Mouse (Mus musculus): ENCODE data around the gene Ppt2.

The Ppt2 gene

DNA sequence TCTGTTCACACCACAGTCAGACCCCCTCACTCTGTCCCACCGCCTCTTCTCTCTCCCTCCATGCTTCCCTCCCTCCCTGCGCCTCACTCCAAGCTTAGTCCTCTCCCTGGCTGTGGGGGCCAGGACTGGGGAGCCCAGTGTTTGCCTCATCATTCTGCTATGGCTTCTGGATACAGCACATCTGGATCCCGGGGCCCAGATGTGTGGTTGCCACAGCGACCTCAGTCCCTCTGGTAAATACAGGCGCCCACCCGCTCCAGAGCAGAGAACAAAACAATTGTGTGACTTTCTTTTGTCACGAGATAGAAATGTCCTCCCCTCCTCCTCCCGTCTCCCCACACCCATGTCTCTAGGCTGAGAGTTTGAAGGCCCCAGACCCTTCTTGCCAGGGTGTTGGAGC lies 28.4 kb upstream of the Ppt2 start:
- CTCF ChIA-PET = no interaction called here

GRCm38 (mm10) chr17:34655581-34655991 lies 27.3 kb upstream of the Ppt2 start:
- CTCF ChIA-PET = no interaction called here

GRCm38 (mm10) chr17:34655160-34655559 lies 26.9 kb upstream of the Ppt2 start:
- CTCF ChIA-PET = no interaction called here

DNA sequence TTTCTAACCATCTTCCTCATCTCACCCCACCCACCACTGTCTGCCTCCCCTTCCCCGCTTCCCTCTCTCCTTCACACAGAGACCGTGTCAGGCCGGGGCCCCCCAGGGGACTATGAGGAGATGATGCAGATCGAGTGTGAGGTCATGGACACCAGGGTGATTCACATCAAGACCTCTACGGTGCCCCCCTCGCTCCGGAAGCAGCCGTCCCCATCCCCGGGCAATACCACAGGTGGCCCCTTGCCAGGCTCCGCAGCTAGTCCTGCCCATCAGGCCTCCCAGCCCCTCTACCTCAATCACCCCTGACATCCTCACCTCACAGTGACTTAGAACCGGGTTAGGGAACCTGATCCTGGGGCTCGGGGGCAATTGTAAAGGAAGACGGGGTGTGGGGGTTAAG lies 26.1 kb upstream of the Ppt2 start:
- CTCF ChIA-PET = no interaction called here

GRCm38 (mm10) chr17:34653746-34654285 lies 25.5 kb upstream of the Ppt2 start:
- CTCF ChIA-PET = no interaction called here

DNA sequence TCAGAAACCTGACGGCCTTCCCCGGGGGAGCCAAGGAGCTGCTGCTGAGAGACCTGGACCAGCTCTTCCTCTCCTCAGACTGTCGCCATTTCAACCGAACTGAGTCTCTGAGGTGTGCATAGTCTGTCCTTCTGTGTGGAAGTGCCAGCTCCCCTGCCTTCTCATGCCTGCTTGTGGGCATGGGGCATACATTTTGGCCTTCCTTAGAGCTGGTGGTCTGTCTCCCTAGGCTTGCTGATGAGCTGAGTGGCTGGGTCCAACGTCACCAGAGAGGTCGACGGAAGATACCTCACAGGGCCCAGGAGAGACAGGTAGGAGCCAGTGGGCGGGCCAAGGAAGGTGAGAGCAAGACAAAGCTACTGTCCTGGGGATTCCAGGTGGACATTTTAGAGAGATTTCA lies 24.7 kb upstream of the Ppt2 start:
- CTCF ChIA-PET = interaction anchor here (0.5 kb wide), 1 partner anchor 330 kb away, joined by 4 read pairs; no protein-coding TSS in a partner anchor

GRCm38 (mm10) chr17:34652546-34652945 lies 24.2 kb upstream of the Ppt2 start:
- CTCF ChIA-PET = interaction anchor here (0.5 kb wide), 1 partner anchor 331 kb away, joined by 4 read pairs; no protein-coding TSS in a partner anchor

DNA sequence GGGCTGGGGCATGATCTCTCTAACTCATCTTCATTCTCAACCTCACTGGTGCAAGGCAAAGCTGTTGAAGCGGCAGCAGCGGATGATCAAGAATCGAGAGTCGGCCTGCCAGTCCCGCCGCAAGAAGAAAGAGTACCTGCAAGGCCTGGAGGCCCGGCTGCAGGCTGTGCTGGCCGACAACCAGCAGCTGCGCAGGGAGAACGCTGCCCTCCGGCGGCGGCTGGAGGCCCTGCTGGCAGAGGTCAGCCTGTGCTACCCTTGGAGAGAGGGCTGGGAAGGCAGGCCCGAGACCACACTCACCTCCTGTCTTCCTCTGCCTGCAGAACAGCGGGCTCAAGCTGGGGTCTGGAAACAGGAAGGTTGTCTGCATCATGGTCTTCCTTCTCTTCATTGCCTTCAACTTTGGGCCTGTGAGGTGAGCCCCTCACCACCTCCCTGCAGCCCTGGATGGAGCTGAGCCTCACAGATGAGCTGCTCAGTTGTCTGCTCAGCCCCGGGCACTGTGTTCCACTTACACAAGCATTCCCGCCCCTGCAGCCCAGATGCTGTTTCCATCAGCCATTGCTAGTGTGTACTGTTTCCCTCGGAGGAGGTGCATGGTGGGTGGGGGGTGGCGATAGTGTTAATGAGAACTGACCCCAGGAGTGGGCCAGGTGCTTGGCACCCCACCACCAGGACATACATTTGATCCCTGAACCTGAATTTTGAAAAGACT lies 23.4 kb upstream of the Ppt2 start:
- CTCF ChIA-PET = no interaction called here

GRCm38 (mm10) chr17:34650781-34651180 lies 22.5 kb upstream of the Ppt2 start:
- CTCF ChIA-PET = no interaction called here

GRCm38 (mm10) chr17:34649106-34649864 lies 21.0 kb upstream of the Ppt2 start:
- CTCF ChIA-PET = no interaction called here

GRCm38 (mm10) chr17:34648141-34648890 lies 20.0 kb upstream of the Ppt2 start:
- CTCF ChIA-PET = no interaction called here

DNA sequence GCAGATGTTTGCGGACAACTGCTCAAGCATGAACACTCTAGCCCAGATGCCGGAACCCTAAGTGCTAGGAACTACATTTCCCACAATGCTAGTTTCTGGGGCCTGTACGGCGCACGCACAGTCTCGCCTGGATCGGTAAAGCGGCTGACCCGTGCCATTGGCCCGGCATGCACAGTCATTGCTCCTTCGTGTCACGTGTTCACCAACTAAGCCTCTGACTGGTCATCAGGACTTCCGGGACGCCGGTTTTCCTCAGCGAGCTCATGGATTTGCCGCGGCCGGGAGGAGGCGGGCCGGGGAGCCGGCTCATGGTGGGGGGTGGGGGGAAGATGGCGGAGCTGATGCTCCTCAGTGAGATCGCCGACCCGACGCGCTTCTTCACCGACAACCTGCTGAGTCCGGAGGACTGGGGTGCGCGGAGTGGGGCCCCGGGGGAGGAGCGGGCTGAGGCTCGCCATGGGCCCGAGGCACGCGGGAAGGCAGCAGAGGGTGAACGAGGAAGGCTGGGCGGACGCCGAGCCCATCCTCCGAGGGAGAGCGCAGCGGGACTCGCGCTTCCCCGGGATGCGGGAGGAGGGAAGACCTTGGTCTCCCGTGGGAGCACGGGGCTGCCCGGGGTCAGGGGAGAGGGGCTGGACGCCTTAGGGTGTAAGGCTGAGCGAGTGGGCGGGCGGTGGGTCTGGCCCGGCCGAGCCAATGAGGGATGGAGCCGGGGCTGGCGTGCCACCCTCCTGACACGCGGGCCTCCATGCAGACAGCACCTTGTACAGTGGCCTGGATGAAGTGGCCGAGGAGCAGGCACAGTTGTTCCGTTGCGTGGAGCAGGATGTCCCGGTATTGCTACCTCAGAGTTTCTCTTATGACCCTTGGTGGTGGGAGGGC lies 18.8 kb upstream of the Ppt2 start, which contains the start of gene Atf6b:
Gene Atf6b, plus strand, starts transcription at position 241 of the 882 bp plus-strand sequence.
- CTCF ChIA-PET = no interaction called here

- CTCF ChIA-PET = interaction anchor here (0.6 kb wide), 1 partner anchor 229 kb away, joined by 9 read pairs; no protein-coding TSS in a partner anchor
These were observed 17.7 kb upstream of the Ppt2 start for GRCm38 (mm10) chr17:34645831-34646511.

DNA sequence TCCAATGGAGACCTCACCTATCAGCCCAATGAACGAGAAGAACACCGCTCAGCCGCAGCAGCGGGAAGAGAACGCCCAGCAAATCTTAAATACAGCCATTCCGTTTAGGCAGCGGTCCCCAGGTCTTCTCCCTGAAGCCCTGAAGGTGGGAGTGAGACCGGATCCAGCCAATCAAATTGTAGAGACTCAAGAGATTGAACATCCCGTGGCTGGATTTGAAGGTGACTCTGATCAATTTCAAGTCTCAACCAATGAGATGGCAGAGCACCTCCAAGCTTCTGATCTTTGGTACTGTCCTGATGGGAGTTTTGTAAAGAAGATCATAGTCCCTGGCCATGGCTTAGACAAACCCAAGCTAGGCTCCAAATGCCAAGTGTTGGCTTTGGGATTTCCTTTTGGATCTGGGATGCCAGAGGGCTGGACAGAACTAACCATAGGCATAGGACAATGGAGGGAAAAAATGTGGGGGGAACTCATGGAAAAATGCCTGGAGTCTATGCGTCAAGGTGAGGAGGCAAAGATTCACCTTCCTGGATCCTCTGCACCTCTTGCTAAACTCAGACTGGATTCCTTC lies 17.0 kb upstream of the Ppt2 start:
- CTCF ChIA-PET = interaction anchor here (0.6 to 0.8 kb wide), 2 partner anchors 230 to 689 kb away, joined by 4 to 9 read pairs; partner anchors contain the start of gene Rps18

- CTCF ChIA-PET = interaction anchor here (0.8 kb wide), 1 partner anchor 689 kb away, joined by 4 read pairs; the partner anchor contains the start of gene Rps18
These were observed 16.3 kb upstream of the Ppt2 start, which contains the start of gene Fkbpl for GRCm38 (mm10) chr17:34644608-34645007. TSS of gene Fkbpl (plus strand) at chr17:34644764.

DNA sequence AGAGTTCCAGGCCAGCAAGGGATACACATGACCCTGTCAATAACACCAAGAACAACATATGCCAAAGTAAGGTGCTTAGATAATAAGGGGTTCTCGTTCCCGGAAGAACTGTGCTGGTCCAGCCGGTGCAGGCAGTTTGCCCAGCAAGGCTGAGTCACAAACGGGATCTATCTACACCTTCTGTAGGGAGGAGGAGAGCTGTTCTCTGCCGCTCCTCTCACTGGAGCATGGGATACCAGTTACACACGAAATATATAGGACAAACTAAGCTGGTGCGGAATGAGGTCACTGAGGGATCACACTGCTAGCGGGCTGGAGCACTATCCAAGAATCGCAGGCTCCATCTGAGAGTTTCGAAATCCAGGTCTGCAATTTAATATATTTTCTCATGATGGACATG lies 15.6 kb upstream of the Ppt2 start:
- CTCF ChIA-PET = no interaction called here

GRCm38 (mm10) chr17:34643379-34643778 lies 15.1 kb upstream of the Ppt2 start:
- CTCF ChIA-PET = no interaction called here

DNA sequence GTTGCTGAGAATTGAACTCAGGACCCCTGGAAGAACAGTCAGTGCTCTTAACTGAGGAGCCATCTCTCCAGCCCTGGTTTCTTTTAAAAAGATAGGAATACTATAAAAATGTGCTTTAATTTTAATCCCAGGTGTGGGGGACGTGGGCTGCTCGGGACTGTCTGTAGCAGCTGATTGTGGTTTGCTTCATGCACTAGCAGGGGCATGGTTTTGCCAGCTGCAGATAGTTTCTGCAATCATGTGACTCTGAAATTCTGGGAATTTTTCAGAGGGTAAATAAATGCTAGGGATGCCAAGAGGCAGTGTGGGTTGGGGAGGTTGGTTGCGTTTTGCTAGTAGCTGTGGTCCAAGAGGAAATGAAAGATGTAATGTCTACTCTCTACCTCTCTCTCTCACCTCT lies 13.6 kb upstream of the Ppt2 start:
- CTCF ChIA-PET = no interaction called here

DNA sequence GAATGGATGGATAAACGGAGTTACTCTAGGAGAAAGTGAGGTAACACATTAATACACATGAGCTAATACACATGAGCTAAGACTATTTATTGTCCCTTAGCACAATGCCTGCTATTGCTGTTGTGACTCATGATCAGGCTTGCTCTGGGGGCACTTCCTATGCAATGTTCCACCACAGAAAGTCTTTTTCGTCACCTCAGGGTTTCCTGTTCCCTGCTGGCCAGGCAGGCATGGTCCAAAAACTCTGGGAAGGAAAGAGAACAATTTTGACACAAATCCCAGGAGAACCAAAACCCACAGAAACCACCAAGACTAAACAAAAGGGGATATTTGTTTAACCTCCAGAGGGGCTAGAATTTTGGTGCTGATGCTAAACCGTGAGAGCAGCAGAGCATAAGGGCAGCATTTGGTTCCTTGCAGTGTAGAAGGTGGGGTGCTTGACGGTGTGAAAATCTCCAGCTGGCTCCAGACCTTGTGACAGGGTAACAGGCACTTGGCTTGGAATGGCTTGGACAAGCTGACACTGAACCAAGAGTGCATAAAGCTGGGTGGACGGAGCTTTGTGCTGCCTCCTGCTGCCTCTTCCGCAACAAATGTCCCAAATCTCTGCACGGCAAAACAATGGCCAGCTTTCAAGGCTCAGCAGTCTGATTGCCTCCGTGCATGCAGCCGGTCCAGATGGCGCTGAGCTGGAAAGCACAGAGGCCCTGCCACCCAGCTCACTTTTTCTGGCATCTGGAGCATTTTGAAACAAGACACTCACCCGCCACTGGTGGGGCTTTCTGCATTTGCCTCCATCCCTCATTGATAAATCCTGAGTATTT lies 12.7 kb upstream of the Ppt2 start:
- CTCF ChIA-PET = interaction anchor here (0.5 to 0.6 kb wide), 2 partner anchors 13 to 669 kb away, joined by 3 read pairs; partner anchors contain the start of gene Ppt2
